Mouse (Mus musculus) CH12.LX (cell line): ENCODE data around the gene Slc31a1.

ENCODE experiments used
- CTCF ChIP-seq, 2 experiments: IDR thresholded peaks in 1 of 2; conservative IDR thresholded peaks in 1 of 2; 2 replicates each; pipeline ENCODE4 v1.5.1; 2011 to 2012; ENCODE audit warnings: low read depth in 2 of 2, low read length in 2 of 2, improper control_type of control experiment in 1 of 2, inconsistent platforms in 1 of 2, mild to moderate bottlenecking in 1 of 2, moderate library complexity in 1 of 2
- EP300 ChIP-seq: IDR thresholded peaks from 2 replicates; pipeline ENCODE4 v1.6.1; 2011; ENCODE audit warnings: low read length, improper control_type of control experiment
- ETS1 ChIP-seq: conservative IDR thresholded peaks from 2 replicates; pipeline ENCODE4 v1.6.1; 2012; ENCODE audit warnings: low read depth, mild to moderate bottlenecking, inconsistent platforms, low read length, improper control_type of control experiment, moderate library complexity
- HCFC1 ChIP-seq: IDR thresholded peaks from 2 replicates; pipeline ENCODE4 v1.6.1; 2012; ENCODE audit warnings: low read depth, mild to moderate bottlenecking, inconsistent platforms, low read length, improper control_type of control experiment
- IRF4 ChIP-seq: IDR thresholded peaks from 2 replicates; pipeline ENCODE4 v1.6.1; 2014; ENCODE audit warnings: low read depth, mild to moderate bottlenecking, inconsistent platforms, low read length, improper control_type of control experiment
- POLR2A ChIP-seq: IDR thresholded peaks from 2 replicates; pipeline ENCODE4 v1.6.1; 2011; ENCODE audit warnings: low read depth, mild to moderate bottlenecking, improper control_type of control experiment, low read length
- RCOR1 ChIP-seq: conservative IDR thresholded peaks from 2 replicates; pipeline ENCODE4 v1.6.1; 2012; ENCODE audit warnings: low read depth, mild to moderate bottlenecking, inconsistent platforms, low read length, improper control_type of control experiment
- ZMIZ1 ChIP-seq: IDR thresholded peaks from 2 replicates; pipeline ENCODE4 v1.6.1; 2012; ENCODE audit warnings: low read depth, mild to moderate bottlenecking, inconsistent platforms, low read length, improper control_type of control experiment

DNA sequence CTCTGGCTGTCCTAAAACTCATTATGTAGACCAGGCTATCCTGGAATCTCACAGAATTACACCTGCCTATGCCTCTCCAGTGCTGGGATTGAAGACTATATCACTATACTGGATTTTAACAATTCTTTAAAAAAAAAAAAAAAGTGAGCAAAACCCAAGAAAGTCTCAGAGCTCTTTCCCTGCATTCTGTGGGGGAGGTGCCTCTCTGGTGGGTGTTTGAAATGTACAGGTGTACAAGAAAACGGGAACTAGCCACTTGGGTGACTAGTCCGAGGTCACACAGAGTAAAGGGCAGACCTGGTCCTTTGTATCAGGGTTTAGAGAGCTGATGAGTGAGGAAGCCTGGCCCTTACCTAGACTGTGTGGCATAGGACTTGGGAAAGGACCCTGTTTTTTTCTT lies 1.9 kb downstream of the Slc31a1 start:
- TF ChIP-seq ETS1: no peak
- no peak for TF ChIP-seq CTCF (conservative IDR thresholded peaks at IDR 0.05 in 1 of 2, IDR thresholded peaks at IDR 0.05 in 1 of 2; ENCODE audit: low read depth in 2 of 2, low read length in 2 of 2)
- no peak for TF ChIP-seq HCFC1
- TF ChIP-seq IRF4: no peak
- no peak for TF ChIP-seq ZMIZ1
- TF ChIP-seq RCOR1: no peak
- 0 out of 2 replicates have a peak, but pooled peaks have one; percentile 36 for TF ChIP-seq EP300
- no peak for TF ChIP-seq POLR2A
